Mouse (Mus musculus): Measurements from ENCODE around the gene Gm9780.
"Not testable (repeated sequence)": the region's sequence is repeated elsewhere in the genome, so short reads cannot be mapped to it uniquely, and the experiment has no call there.

GRCm38 (mm10) chr14:26034364-26034763 lies 8.1 kb downstream of the Gm9780 start:
- TF ChIP-seq CTCF (IDR thresholded peaks at IDR 0.05; ENCODE audit: borderline replicate concordance, insufficient read depth, low read depth, low read length); POLR2A (IDR thresholded peaks at IDR 0.05; ENCODE audit: borderline replicate concordance, insufficient read depth, low read length): not testable (repeated sequence)

Data from cerebellum, adult 2 months (tissue).